Mouse (Mus musculus): ENCODE measurements around the gene Gdf2.

DNA sequence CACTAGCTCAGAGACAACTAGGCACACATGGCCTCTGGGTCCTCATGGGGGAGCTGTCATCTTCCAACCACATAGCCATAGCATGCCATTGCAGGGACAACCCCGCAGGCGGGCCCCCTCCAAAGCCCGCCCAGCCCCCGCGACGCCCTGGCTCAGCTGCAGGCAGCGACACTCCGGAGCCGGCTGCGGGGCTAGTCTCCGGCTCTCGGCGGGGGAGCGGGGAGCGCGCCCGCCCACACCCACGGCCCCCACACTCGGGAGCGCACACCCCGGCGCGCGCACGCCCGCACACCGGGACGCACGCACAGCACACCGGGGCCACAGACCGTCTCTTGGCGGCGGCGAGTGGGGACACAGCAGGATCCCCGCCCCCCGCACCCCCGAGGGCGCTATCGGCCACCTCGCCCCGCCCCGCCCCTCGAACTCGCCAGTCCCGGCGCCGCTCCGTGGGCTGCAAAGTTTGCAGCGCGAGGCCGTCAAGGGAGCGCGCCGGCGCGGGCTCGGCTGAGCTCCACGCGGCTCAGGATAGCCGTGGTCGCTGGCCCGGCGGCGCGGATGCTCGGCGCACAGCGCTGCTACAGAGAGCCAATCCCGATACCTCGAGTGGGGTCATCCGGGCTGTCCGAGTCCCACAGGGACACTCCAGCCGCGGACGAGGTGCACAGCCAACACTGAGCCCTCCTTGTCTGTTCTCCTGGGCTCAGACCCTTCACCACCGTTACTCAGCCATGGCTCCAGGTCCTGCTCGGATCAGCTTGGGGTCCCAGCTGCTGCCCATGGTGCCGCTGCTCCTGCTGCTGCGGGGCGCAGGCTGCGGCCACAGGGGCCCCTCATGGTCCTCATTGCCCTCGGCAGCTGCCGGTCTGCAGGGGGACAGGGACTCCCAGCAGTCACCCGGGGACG lies 17.4 kb upstream of the Gdf2 start, which contains the start of gene Gdf10:
- no peak for TF ChIP-seq CTCF (IDR thresholded peaks at IDR 0.05; ENCODE audit: low read depth, low read length)
- no peak for TF ChIP-seq POLR2A (IDR thresholded peaks at IDR 0.05; ENCODE audit: extremely low read depth, insufficient read depth, low read length)

Measured in liver, adult 2 months (tissue).